Mouse (Mus musculus) forebrain, embryonic 11.5 days (tissue): ENCODE measurements at regions not wholly inside any gene's neighbourhood (a gene's known extent, or its start where the extent isn't known, plus 50 kb on each side); places are given as distances from the start of the nearest gene placed in this dataset.
A peak's percentile ranks its signal among the peaks of the same experiment; 100 is the strongest.
"Not testable (repeated sequence)": the region's sequence is repeated elsewhere in the genome, so short reads cannot be mapped to it uniquely, and the experiment has no call there.

ENCODE experiments used
- ATAC-seq: fragments of 200-750 bp; cut with Nextera tagmentation; replicated peaks from 2 replicates; pipeline ENCODE4 v1.8.0; 2017; ENCODE audit warnings: moderate TSS enrichment; ENCODE audit not compliant: low FRiP score
- DNase-seq: peaks from one replicate; pipeline ENCODE4 v3.0.0-alpha.2; 2017; ENCODE audit warnings: low spot score
- H3K27ac ChIP-seq: fragments of 300-500 bp; sonication (generic); 2 replicates; pipeline ENCODE4 v1.5.1; 2014; ENCODE audit warnings: low read depth, low read length
- H3K27me3 ChIP-seq: fragments of 300-500 bp; sonication (generic); 2 replicates; pipeline ENCODE4 v1.6.1; 2014; ENCODE audit warnings: mild to moderate bottlenecking, low read length, mixed read lengths; ENCODE audit not compliant: control insufficient read depth, insufficient read depth
- H3K36me3 ChIP-seq: fragments of 300-500 bp; sonication (generic); 2 replicates; pipeline ENCODE4 v1.6.1; 2014; ENCODE audit warnings: mild to moderate bottlenecking, low read length, moderate library complexity, mixed read lengths; ENCODE audit not compliant: control insufficient read depth, insufficient read depth
- H3K4me1 ChIP-seq: fragments of 300-500 bp; sonication (generic); replicated peaks from 2 replicates; pipeline ENCODE4 v1.6.1; 2014; ENCODE audit warnings: low read length, mixed read lengths; ENCODE audit not compliant: control insufficient read depth, insufficient read depth
- H3K4me2 ChIP-seq: fragments of 300-500 bp; sonication (generic); 2 replicates; pipeline ENCODE4 v1.6.1; 2014; ENCODE audit warnings: low read depth, mild to moderate bottlenecking, low read length, moderate library complexity, mixed read lengths; ENCODE audit not compliant: severe bottlenecking
- H3K4me3 ChIP-seq: fragments of 300-500 bp; sonication (generic); 2 replicates; pipeline ENCODE4 v1.5.1; 2014; ENCODE audit warnings: low read depth, low read length
- H3K9ac ChIP-seq: fragments of 300-500 bp; sonication (generic); 2 replicates; pipeline ENCODE4 v1.6.1; 2014; ENCODE audit warnings: low read length
- H3K9me3 ChIP-seq: fragments of 300-500 bp; sonication (generic); 2 replicates; pipeline ENCODE4 v1.6.1; 2016; ENCODE audit warnings: low read length, mixed read lengths; ENCODE audit not compliant: control insufficient read depth
- WGBS: fragments of 180-500 bp; shearing (Covaris S2); extraction: QIAGEN DNeasy Blood & Tissue Kit; methylation state at CpG from one replicate; pipeline ENCODE4 v1.1.7; 2014; 5-methylcytosine and 5-hydroxymethylcytosine counted together

- H3K4me1 ChIP-seq: peaks cover 16% of the 10 kb centered on the region
- peaks cover 6% of the 10 kb centered on the region; the same call in 1 of the 2 replicates for H3K27me3 ChIP-seq
- ATAC-seq (no peak), DNase-seq (no peak)
- H3K4me2 ChIP-seq: no peak overlapping the region
- WGBS: 77% methylated on average over 6 of the region's 6 CpGs
- no peak overlapping the region for H3K4me3 ChIP-seq
- H3K27ac ChIP-seq: no peak overlapping the region
- no peaks in the 10 kb centered on the region for H3K9me3 ChIP-seq
- no peaks in the 10 kb centered on the region for H3K36me3 ChIP-seq
- no peak overlapping the region for H3K9ac ChIP-seq
Observed at GRCm38 (mm10) chr13:60478301-60478700, 123.4 kb upstream of the Dapk1 start.

- peak overlapping the region; percentile 19 for H3K4me3 ChIP-seq
- H3K4me2 ChIP-seq: peak overlapping the region; percentile 49
- ATAC-seq: peak; percentile 56
- no peaks in the 10 kb centered on the region for H3K36me3 ChIP-seq
- peaks cover 6% of the 10 kb centered on the region; the same call in 1 of the 2 replicates for H3K27me3 ChIP-seq
- H3K9ac ChIP-seq: no peak overlapping the region
- no peaks in the 10 kb centered on the region for H3K9me3 ChIP-seq
- 6% methylated on average over 18 of the region's 18 CpGs for WGBS
- H3K4me1 ChIP-seq: peaks cover 16% of the 10 kb centered on the region
- DNase-seq: no peak
- no peak overlapping the region for H3K27ac ChIP-seq
Observed at GRCm38 (mm10) chr13:60479043-60479861, 122.5 kb upstream of the Dapk1 start.

GRCm38 (mm10) chr13:60479862-60480730 is 121.7 kb upstream of the Dapk1 start:
- Histone ChIP-seq H3K4me1 (peaks cover 16% of the 10 kb centered on the region), H3K36me3 (no peaks in the 10 kb centered on the region), H3K27me3 (peaks cover 6% of the 10 kb centered on the region; the same call in 1 of the 2 replicates), H3K9ac (no peak overlapping the region), H3K9me3 (no peaks in the 10 kb centered on the region), H3K4me2 (peak overlapping the region; percentile 49; the same call in 1 of the 2 replicates), H3K4me3 (no peak overlapping the region), H3K27ac (no peak overlapping the region)
- DNase-seq (no peak), ATAC-seq (no peak; the same call in 1 of the 2 replicates)
- 14% methylated on average over 13 of the region's 13 CpGs for WGBS

GRCm38 (mm10) chr13:60480731-60481431 is 120.9 kb upstream of the Dapk1 start:
- ATAC-seq (0 out of 2 replicates have a peak, but pooled peaks have one; percentile 25), DNase-seq (peak; percentile 65)
- Histone ChIP-seq H3K27ac (no peak overlapping the region), H3K4me3 (no peak overlapping the region), H3K36me3 (no peaks in the 10 kb centered on the region), H3K4me2 (peak overlapping the region; percentile 38; the same call in 1 of the 2 replicates), H3K27me3 (peaks cover 6% of the 10 kb centered on the region; the same call in 1 of the 2 replicates), H3K9me3 (no peaks in the 10 kb centered on the region), H3K4me1 (peaks cover 16% of the 10 kb centered on the region), H3K9ac (peak overlapping the region; percentile 33; the same call in 1 of the 2 replicates)
- WGBS: 5% methylated on average over 21 of the region's 21 CpGs

- not testable (repeated sequence) for H3K27me3 ChIP-seq, H3K36me3 ChIP-seq, H3K9me3 ChIP-seq, H3K4me2 ChIP-seq, ATAC-seq, DNase-seq, H3K27ac ChIP-seq, H3K9ac ChIP-seq, H3K4me3 ChIP-seq
- 70% methylated on average over 11 of the region's 11 CpGs for WGBS
- peaks cover 16% of the 10 kb centered on the region for H3K4me1 ChIP-seq
Observed at GRCm38 (mm10) chr13:60481451-60481850, 120.3 kb upstream of the Dapk1 start.

- DNase-seq (no peak), ATAC-seq (no peak)
- 91% methylated on average over 6 of the region's 6 CpGs for WGBS
Observed at GRCm38 (mm10) chr13:60481946-60482345, 119.8 kb upstream of the Dapk1 start.

GRCm38 (mm10) chr13:60486105-60486504 is 115.6 kb upstream of the Dapk1 start:
- no peaks in the 10 kb centered on the region for H3K36me3 ChIP-seq
- no peak overlapping the region for H3K27ac ChIP-seq
- no peaks in the 10 kb centered on the region for H3K9me3 ChIP-seq
- 85% methylated on average over 2 of the region's 2 CpGs for WGBS
- no peak overlapping the region for H3K9ac ChIP-seq
- peaks cover 2% of the 10 kb centered on the region; the same call in 1 of the 2 replicates for H3K27me3 ChIP-seq
- no peak overlapping the region for H3K4me3 ChIP-seq
- no peak overlapping the region for H3K4me2 ChIP-seq
- ATAC-seq (no peak), DNase-seq (no peak)
- H3K4me1 ChIP-seq: peaks cover 8% of the 10 kb centered on the region; the same call in 1 of the 2 replicates

More at GRCm38 (mm10) chr13:60481946-60482345, 119.8 kb upstream of the Dapk1 start:
- peaks cover 16% of the 10 kb centered on the region for H3K4me1 ChIP-seq
- no peak overlapping the region for H3K4me3 ChIP-seq
- no peaks in the 10 kb centered on the region for H3K36me3 ChIP-seq
- no peak overlapping the region for H3K4me2 ChIP-seq
- H3K9me3 ChIP-seq: no peaks in the 10 kb centered on the region
- H3K27me3 ChIP-seq: peaks cover 6% of the 10 kb centered on the region; the same call in 1 of the 2 replicates
- no peak overlapping the region for H3K27ac ChIP-seq
- no peak overlapping the region for H3K9ac ChIP-seq

- DNase-seq (no peak), ATAC-seq (no peak)
- Histone ChIP-seq H3K4me3 (no peak overlapping the region), H3K4me1 (peaks cover 6% of the 10 kb centered on the region; the same call in 1 of the 2 replicates), H3K27me3 (no peaks in the 10 kb centered on the region; the same call in 1 of the 2 replicates), H3K9me3 (no peaks in the 10 kb centered on the region), H3K36me3 (no peaks in the 10 kb centered on the region), H3K4me2 (no peak overlapping the region), H3K27ac (no peak overlapping the region), H3K9ac (no peak overlapping the region)
- WGBS: 96% methylated on average over 5 of the region's 5 CpGs
Observed at GRCm38 (mm10) chr13:60486871-60487270, 114.9 kb upstream of the Dapk1 start.
